Mouse (Mus musculus): Measurements from ENCODE around the gene Arf4. TPM values are rescaled to one million over a fixed set of nuclear protein-coding genes. Genes with fewer than 3 reads are reported as not detected.
A peak's percentile ranks its signal among the peaks of the same experiment; 100 is the strongest.

Gene Arf4
- polyA plus RNA-seq, 1 experiment = 257 TPM

- no peak for TF ChIP-seq CTCF (IDR thresholded peaks at IDR 0.05; ENCODE audit: borderline replicate concordance, extremely low read depth, insufficient read depth, insufficient read length)
- no peak for TF ChIP-seq POLR2A (IDR thresholded peaks at IDR 0.05; ENCODE audit: borderline replicate concordance, extremely low read depth, insufficient read depth, insufficient read length, poor library complexity, severe bottlenecking)
- peak; percentile 47 for DNase-seq (ENCODE audit: low read depth)
These were observed 636 bp upstream of the Arf4 start for GRCm38 (mm10) chr14:26637025-26637850.

- TF ChIP-seq CTCF (IDR thresholded peaks at IDR 0.05; ENCODE audit: borderline replicate concordance, extremely low read depth, insufficient read depth, insufficient read length) (no peak), POLR2A (IDR thresholded peaks at IDR 0.05; ENCODE audit: borderline replicate concordance, extremely low read depth, insufficient read depth, insufficient read length, poor library complexity, severe bottlenecking) (no peak)
- DNase-seq (ENCODE audit: low read depth) = peak; percentile 57
These were observed 822 bp downstream of the Arf4 start for GRCm38 (mm10) chr14:26638708-26639084.

- TF ChIP-seq CTCF (IDR thresholded peaks at IDR 0.05; ENCODE audit: borderline replicate concordance, extremely low read depth, insufficient read depth, insufficient read length) (no peak), POLR2A (IDR thresholded peaks at IDR 0.05; ENCODE audit: borderline replicate concordance, extremely low read depth, insufficient read depth, insufficient read length, poor library complexity, severe bottlenecking) (no peak)
These were observed 1.4 kb downstream of the Arf4 start for GRCm38 (mm10) chr14:26639251-26639650.

GRCm38 (mm10) chr14:26639961-26640360 is 2.1 kb downstream of the Arf4 start:
- peak; percentile 51 for DNase-seq (ENCODE audit: low read depth)

More at GRCm38 (mm10) chr14:26639251-26639650, 1.4 kb downstream of the Arf4 start:
- DNase-seq (ENCODE audit: low read depth) = peak; percentile 62

GRCm38 (mm10) chr14:26643006-26643624 is 5.2 kb downstream of the Arf4 start:
- no peak for DNase-seq (ENCODE audit: low read depth)
- TF ChIP-seq CTCF (IDR thresholded peaks at IDR 0.05; ENCODE audit: borderline replicate concordance, extremely low read depth, insufficient read depth, insufficient read length) = no peak

More at GRCm38 (mm10) chr14:26639961-26640360, 2.1 kb downstream of the Arf4 start:
- TF ChIP-seq POLR2A (IDR thresholded peaks at IDR 0.05; ENCODE audit: borderline replicate concordance, extremely low read depth, insufficient read depth, insufficient read length, poor library complexity, severe bottlenecking) (no peak), CTCF (IDR thresholded peaks at IDR 0.05; ENCODE audit: borderline replicate concordance, extremely low read depth, insufficient read depth, insufficient read length) (no peak; the same call in 1 of the 2 replicates)

- peak; percentile 93 for DNase-seq (ENCODE audit: low read depth)
- TF ChIP-seq CTCF (IDR thresholded peaks at IDR 0.05; ENCODE audit: borderline replicate concordance, extremely low read depth, insufficient read depth, insufficient read length) = no peak
- TF ChIP-seq POLR2A (IDR thresholded peaks at IDR 0.05; ENCODE audit: borderline replicate concordance, extremely low read depth, insufficient read depth, insufficient read length, poor library complexity, severe bottlenecking) = no peak
These were observed 8.2 kb downstream of the Arf4 start for GRCm38 (mm10) chr14:26645989-26646650.

GRCm38 (mm10) chr14:26647811-26648210 is 9.9 kb downstream of the Arf4 start:
- DNase-seq (ENCODE audit: low read depth) = no peak
- TF ChIP-seq POLR2A (IDR thresholded peaks at IDR 0.05; ENCODE audit: borderline replicate concordance, extremely low read depth, insufficient read depth, insufficient read length, poor library complexity, severe bottlenecking) (no peak), CTCF (IDR thresholded peaks at IDR 0.05; ENCODE audit: borderline replicate concordance, extremely low read depth, insufficient read depth, insufficient read length) (no peak)

GRCm38 (mm10) chr14:26651901-26652300 is 14.0 kb downstream of the Arf4 start:
- DNase-seq (ENCODE audit: low read depth) = peak; percentile 40

GRCm38 (mm10) chr14:26658178-26658577 is 20.3 kb downstream of the Arf4 start:
- no peak for TF ChIP-seq POLR2A (IDR thresholded peaks at IDR 0.05; ENCODE audit: borderline replicate concordance, extremely low read depth, insufficient read depth, insufficient read length, poor library complexity, severe bottlenecking)
- no peak for TF ChIP-seq CTCF (IDR thresholded peaks at IDR 0.05; ENCODE audit: borderline replicate concordance, extremely low read depth, insufficient read depth, insufficient read length)
- DNase-seq (ENCODE audit: low read depth) = no peak

More at GRCm38 (mm10) chr14:26651901-26652300, 14.0 kb downstream of the Arf4 start:
- TF ChIP-seq POLR2A (IDR thresholded peaks at IDR 0.05; ENCODE audit: borderline replicate concordance, extremely low read depth, insufficient read depth, insufficient read length, poor library complexity, severe bottlenecking) = no peak
- peak; percentile 30; the same call in 1 of the 2 replicates for TF ChIP-seq CTCF (IDR thresholded peaks at IDR 0.05; ENCODE audit: borderline replicate concordance, extremely low read depth, insufficient read depth, insufficient read length)

- no peak for DNase-seq (ENCODE audit: low read depth)
- no peak for TF ChIP-seq CTCF (IDR thresholded peaks at IDR 0.05; ENCODE audit: borderline replicate concordance, extremely low read depth, insufficient read depth, insufficient read length)
- TF ChIP-seq POLR2A (IDR thresholded peaks at IDR 0.05; ENCODE audit: borderline replicate concordance, extremely low read depth, insufficient read depth, insufficient read length, poor library complexity, severe bottlenecking) = no peak
These were observed 22.4 kb downstream of the Arf4 start for GRCm38 (mm10) chr14:26660233-26660632.

GRCm38 (mm10) chr14:26662016-26662415 is 24.1 kb downstream of the Arf4 start:
- DNase-seq (ENCODE audit: low read depth) = no peak
- TF ChIP-seq POLR2A (IDR thresholded peaks at IDR 0.05; ENCODE audit: borderline replicate concordance, extremely low read depth, insufficient read depth, insufficient read length, poor library complexity, severe bottlenecking) (no peak), CTCF (IDR thresholded peaks at IDR 0.05; ENCODE audit: borderline replicate concordance, extremely low read depth, insufficient read depth, insufficient read length) (no peak)

All from brain, embryonic 14.5 days (tissue).